Mouse (Mus musculus): Measurements from ENCODE around the gene Olfr361. TPM values are rescaled to one million over a fixed set of nuclear protein-coding genes. Genes with fewer than 3 reads are reported as not detected.
"Not testable (repeated sequence)": the region's sequence is repeated elsewhere in the genome, so short reads cannot be mapped to it uniquely, and the experiment has no call there.

Gene Olfr361
- polyA plus RNA-seq (2015; fragmentation: Nextera tagmentation; extraction: Ambion mirVana): not detected in 2 replicates

- H3K9ac ChIP-seq (replicated peaks); DNase-seq; H3K27ac ChIP-seq (ENCODE audit: low read depth); H3K36me3 ChIP-seq (replicated peaks; ENCODE audit: insufficient read depth, low read length); H3K4me2 ChIP-seq (ENCODE audit: low read depth, low read length); H3K4me1 ChIP-seq (ENCODE audit: insufficient read depth); ATAC-seq; H3K9me3 ChIP-seq (ENCODE audit: low read length); H3K27me3 ChIP-seq (ENCODE audit: insufficient read depth, low read length); H3K4me3 ChIP-seq (ENCODE audit: low read depth, low read length): not testable (repeated sequence)
- WGBS (ENCODE audit: insufficient replicate concordance): 40% methylated on average over 1 of the region's 1 CpGs
Observed at GRCm38 (mm10) chr2:37089190-37089589, at the start of gene Olfr361. Olfr361 (minus strand) TSS chr2:37089290.

- no peaks in the 10 kb centered on the region for H3K36me3 ChIP-seq (replicated peaks; ENCODE audit: insufficient read depth, low read length)
- H3K27me3 ChIP-seq (ENCODE audit: insufficient read depth, low read length): no peaks in the 10 kb centered on the region
- ATAC-seq: no peak
- TF ChIP-seq EP300 (IDR thresholded peaks at IDR 0.05; ENCODE audit: low read depth): no peak
- no peak for TF ChIP-seq CTCF (IDR thresholded peaks at IDR 0.05; ENCODE audit: low read depth)
- H3K4me2 ChIP-seq (ENCODE audit: low read depth, low read length): no peak within 1 kb of the TSS
- H3K9me3 ChIP-seq (ENCODE audit: low read length): no peaks in the 10 kb centered on the region
- WGBS (ENCODE audit: insufficient replicate concordance): 88% methylated on average over 1 of the region's 1 CpGs
- no peak for DNase-seq
- H3K4me1 ChIP-seq (ENCODE audit: insufficient read depth): no peaks in the 10 kb centered on the region
- no peak within 1 kb of the TSS for H3K9ac ChIP-seq (replicated peaks)
- no peak within 1 kb of the TSS for H3K4me3 ChIP-seq (ENCODE audit: low read depth, low read length)
- H3K27ac ChIP-seq (ENCODE audit: low read depth): no peak within 1 kb of the TSS
Observed at GRCm38 (mm10) chr2:37117810-37118209, 28.7 kb upstream of the Olfr361 start, which contains the start of gene Olfr362. Olfr362 (minus strand) TSS chr2:37117910.

DNA sequence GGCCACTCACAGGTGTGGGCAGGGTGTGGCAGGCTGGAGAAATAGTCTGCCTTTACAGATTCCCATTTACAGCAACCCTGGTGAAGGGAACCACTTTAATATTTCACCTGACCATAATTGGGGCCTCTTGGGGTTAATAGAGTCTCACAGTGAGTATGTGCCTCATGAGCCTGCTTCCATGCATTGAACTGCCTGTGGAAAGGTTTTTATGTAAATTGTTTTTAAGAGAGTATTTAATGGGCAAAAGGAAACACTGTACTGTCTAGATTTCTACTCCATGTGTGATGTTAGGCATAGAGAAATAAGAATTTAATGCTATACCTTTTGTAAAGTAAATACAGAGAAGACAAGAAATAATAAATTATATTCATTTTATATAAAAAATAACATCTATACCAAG is 23.6 kb downstream of the Olfr361 start, which contains the start of gene Olfr360:
Olfr360 (plus strand) TSS at position 301 of the 400 bp plus-strand sequence.
- H3K9ac ChIP-seq (replicated peaks): no peak within 1 kb of the TSS
- no peak within 1 kb of the TSS for H3K27ac ChIP-seq (ENCODE audit: low read depth)
- no peak for DNase-seq
- no peak within 1 kb of the TSS for H3K4me3 ChIP-seq (ENCODE audit: low read depth, low read length)
- ATAC-seq: no peak
- no peak within 1 kb of the TSS for H3K4me2 ChIP-seq (ENCODE audit: low read depth, low read length)
- H3K4me1 ChIP-seq (ENCODE audit: insufficient read depth): no peaks in the 10 kb centered on the region
- H3K9me3 ChIP-seq (ENCODE audit: low read length): no peaks in the 10 kb centered on the region; the same call in 1 of the 2 replicates
- no peaks in the 10 kb centered on the region for H3K27me3 ChIP-seq (ENCODE audit: insufficient read depth, low read length)
- TF ChIP-seq EP300 (IDR thresholded peaks at IDR 0.05; ENCODE audit: low read depth) (no peak), CTCF (IDR thresholded peaks at IDR 0.05; ENCODE audit: low read depth) (no peak)
- H3K36me3 ChIP-seq (replicated peaks; ENCODE audit: insufficient read depth, low read length): no peaks in the 10 kb centered on the region

Other genes starting within 250 kb of the Olfr361 start
- not detected in 2 replicates for gene Olfr350, start 243.0 kb downstream of the Olfr361 start, polyA plus RNA-seq (2015; fragmentation: Nextera tagmentation; extraction: Ambion mirVana)
- not detected in 2 replicates for gene Olfr351, start 226.6 kb downstream of the Olfr361 start, polyA plus RNA-seq (2015; fragmentation: Nextera tagmentation; extraction: Ambion mirVana)
- not detected in 2 replicates for gene Olfr352, start 220.8 kb downstream of the Olfr361 start, polyA plus RNA-seq (2015; fragmentation: Nextera tagmentation; extraction: Ambion mirVana)
- not detected in 2 replicates for gene Olfr353, start 196.4 kb downstream of the Olfr361 start, polyA plus RNA-seq (2015; fragmentation: Nextera tagmentation; extraction: Ambion mirVana)
- not detected in 2 replicates for gene Olfr354, start 183.6 kb downstream of the Olfr361 start, polyA plus RNA-seq (2015; fragmentation: Nextera tagmentation; extraction: Ambion mirVana)
- gene Olfr355, start 160.4 kb downstream of the Olfr361 start, polyA plus RNA-seq (2015; fragmentation: Nextera tagmentation; extraction: Ambion mirVana): not detected in 2 replicates
- not detected in 2 replicates for gene Olfr356, start 152.2 kb downstream of the Olfr361 start, polyA plus RNA-seq (2015; fragmentation: Nextera tagmentation; extraction: Ambion mirVana)
- gene Olfr357, start 95.5 kb downstream of the Olfr361 start, polyA plus RNA-seq (2015; fragmentation: Nextera tagmentation; extraction: Ambion mirVana): not detected in 2 replicates
- gene Olfr358, start 80.0 kb downstream of the Olfr361 start, polyA plus RNA-seq (2015; fragmentation: Nextera tagmentation; extraction: Ambion mirVana): not detected in 2 replicates
- not detected in 2 replicates for gene Olfr360, start 23.5 kb downstream of the Olfr361 start, polyA plus RNA-seq (2015; fragmentation: Nextera tagmentation; extraction: Ambion mirVana)
- not detected in 2 replicates for gene Olfr362, start 28.6 kb upstream of the Olfr361 start, polyA plus RNA-seq (2015; fragmentation: Nextera tagmentation; extraction: Ambion mirVana)
- gene Olfr364-ps1, start 50.0 kb upstream of the Olfr361 start, polyA plus RNA-seq (2015; fragmentation: Nextera tagmentation; extraction: Ambion mirVana): not detected in 2 replicates
- gene Olfr365, start 98.9 kb upstream of the Olfr361 start, polyA plus RNA-seq (2015; fragmentation: Nextera tagmentation; extraction: Ambion mirVana): not detected in 2 replicates
- gene Olfr366, start 122.3 kb upstream of the Olfr361 start, polyA plus RNA-seq (2015; fragmentation: Nextera tagmentation; extraction: Ambion mirVana): not detected in 2 replicates
- gene Olfr368, start 237.2 kb upstream of the Olfr361 start, polyA plus RNA-seq (2015; fragmentation: Nextera tagmentation; extraction: Ambion mirVana): not detected in 2 replicates